Mouse (Mus musculus) neural tube, embryonic 11.5 days (tissue): ENCODE results near the gene Immt. TPM values are rescaled to one million over a fixed set of nuclear protein-coding genes. Genes with fewer than 3 reads are reported as not detected.

Source experiments
- ATAC-seq: fragments of 200-750 bp; cut with Nextera tagmentation; 2 replicates; pipeline ENCODE4 v1.8.0; 2017; ENCODE audit warnings: moderate number of reproducible peaks, mild to moderate bottlenecking, moderate TSS enrichment, moderate library complexity; ENCODE audit not compliant: insufficient read depth, low FRiP score, low TSS enrichment
- DNase-seq: peaks from one replicate; pipeline ENCODE4 v3.0.0-alpha.2; 2015; ENCODE audit warnings: low spot score
- H3K27ac ChIP-seq: fragments of 300-500 bp; sonication (generic); 2 replicates; pipeline ENCODE4 v1.5.1; 2014; ENCODE audit warnings: low read depth, mild to moderate bottlenecking, low read length
- H3K27me3 ChIP-seq: fragments of 300-500 bp; sonication (generic); 2 replicates; pipeline ENCODE4 v1.6.1; 2014; ENCODE audit warnings: mild to moderate bottlenecking, low read length, mixed read lengths; ENCODE audit not compliant: control insufficient read depth, insufficient read depth
- H3K36me3 ChIP-seq: fragments of 300-500 bp; sonication (generic); 2 replicates; pipeline ENCODE4 v1.6.1; 2014; ENCODE audit warnings: mild to moderate bottlenecking, low read length, moderate library complexity, mixed read lengths; ENCODE audit not compliant: control insufficient read depth, insufficient read depth
- H3K4me1 ChIP-seq: fragments of 300-500 bp; sonication (generic); 2 replicates; pipeline ENCODE4 v1.6.1; 2014; ENCODE audit warnings: low read length, mixed read lengths; ENCODE audit not compliant: control insufficient read depth, insufficient read depth
- H3K4me2 ChIP-seq: fragments of 300-500 bp; sonication (generic); 2 replicates; pipeline ENCODE4 v1.6.1; 2014; ENCODE audit warnings: low read depth, mild to moderate bottlenecking, moderate library complexity
- H3K4me3 ChIP-seq: fragments of 300-500 bp; sonication (generic); 2 replicates; pipeline ENCODE4 v1.5.1; 2014; ENCODE audit warnings: low read depth, low read length
- H3K9ac ChIP-seq: fragments of 300-500 bp; sonication (generic); 2 replicates; pipeline ENCODE4 v1.6.1; 2014; ENCODE audit warnings: mild to moderate bottlenecking, low read length
- H3K9me3 ChIP-seq: fragments of 300-500 bp; sonication (generic); 2 replicates; pipeline ENCODE4 v1.6.1; 2016; ENCODE audit warnings: low read length; ENCODE audit not compliant: control insufficient read depth
- WGBS: fragments of 180-500 bp; shearing (Covaris S2); extraction: QIAGEN DNeasy Blood & Tissue Kit; methylation state at CpG from one replicate; pipeline ENCODE4 v1.1.7; 2014; 5-methylcytosine and 5-hydroxymethylcytosine counted together
- polyA plus RNA-seq: library from polyadenylated mRNA; unstranded; fragments of >200 nt; fragmentation: Nextera tagmentation; extraction: Ambion mirVana; gene quantifications from 2 replicates; pipeline ENCODE4 v1.2.1, GENCODE M21; 2014

The Immt gene
- polyA plus RNA-seq = 209 and 220 TPM in 2 replicates

GRCm38 (mm10) chr6:71830690-71831580, at the start of gene Immt:
Immt (plus strand) TSS chr6:71831331.
- H3K9ac ChIP-seq = peak within 1 kb of the TSS; percentile 87
- peaks cover 2% of the 10 kb centered on the region; the same call in 1 of the 2 replicates for H3K36me3 ChIP-seq
- peaks cover 5% of the 10 kb centered on the region; the same call in 1 of the 2 replicates for H3K4me1 ChIP-seq
- peak within 1 kb of the TSS; percentile 96 for H3K4me3 ChIP-seq
- peak; percentile 99 for ATAC-seq
- no peaks in the 10 kb centered on the region for H3K9me3 ChIP-seq
- peak; percentile 97 for DNase-seq
- H3K27me3 ChIP-seq = no peaks in the 10 kb centered on the region
- WGBS = under 1% methylated on average over 64 of the region's 64 CpGs
- H3K27ac ChIP-seq = peak within 1 kb of the TSS; percentile 76
- peak within 1 kb of the TSS; percentile 69 for H3K4me2 ChIP-seq

DNA sequence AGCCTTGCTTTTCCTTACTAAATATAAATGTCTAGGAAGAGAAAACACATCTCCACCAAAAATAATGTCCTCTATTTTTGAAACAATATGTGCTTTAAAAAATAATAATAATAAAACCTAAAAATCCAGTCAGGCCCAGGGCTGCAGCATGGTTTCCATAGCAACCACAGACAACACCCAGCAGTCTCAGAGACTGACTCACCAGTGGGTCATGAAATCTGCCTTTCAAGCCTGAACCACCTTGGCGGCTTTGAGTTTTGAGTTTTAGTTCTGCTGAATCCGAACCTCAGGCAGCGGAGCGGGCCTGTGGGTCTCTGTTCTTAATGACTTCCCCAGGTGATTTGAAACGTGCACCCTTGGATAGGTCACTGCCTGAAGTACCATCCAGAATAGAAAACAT, 48.0 kb upstream of the Immt start:
- Histone ChIP-seq H3K4me3 (no peak overlapping the region), H3K36me3 (no peaks in the 10 kb centered on the region), H3K9ac (no peak overlapping the region), H3K4me2 (no peak overlapping the region), H3K27ac (no peak overlapping the region), H3K27me3 (no peaks in the 10 kb centered on the region), H3K4me1 (no peaks in the 10 kb centered on the region), H3K9me3 (no peaks in the 10 kb centered on the region)
- WGBS = 88% methylated on average over 5 of the region's 5 CpGs
- ATAC-seq (no peak), DNase-seq (no peak)

- Histone ChIP-seq H3K9me3 (no peaks in the 10 kb centered on the region), H3K27me3 (no peaks in the 10 kb centered on the region), H3K4me3 (no peak overlapping the region), H3K27ac (no peak overlapping the region), H3K4me2 (no peak overlapping the region), H3K9ac (no peak overlapping the region), H3K36me3 (no peaks in the 10 kb centered on the region), H3K4me1 (no peaks in the 10 kb centered on the region)
- ATAC-seq (no peak), DNase-seq (no peak)
- 75% methylated on average over 9 of the region's 9 CpGs for WGBS
These were observed 42.8 kb upstream of the Immt start for GRCm38 (mm10) chr6:71788348-71788747.

DNA sequence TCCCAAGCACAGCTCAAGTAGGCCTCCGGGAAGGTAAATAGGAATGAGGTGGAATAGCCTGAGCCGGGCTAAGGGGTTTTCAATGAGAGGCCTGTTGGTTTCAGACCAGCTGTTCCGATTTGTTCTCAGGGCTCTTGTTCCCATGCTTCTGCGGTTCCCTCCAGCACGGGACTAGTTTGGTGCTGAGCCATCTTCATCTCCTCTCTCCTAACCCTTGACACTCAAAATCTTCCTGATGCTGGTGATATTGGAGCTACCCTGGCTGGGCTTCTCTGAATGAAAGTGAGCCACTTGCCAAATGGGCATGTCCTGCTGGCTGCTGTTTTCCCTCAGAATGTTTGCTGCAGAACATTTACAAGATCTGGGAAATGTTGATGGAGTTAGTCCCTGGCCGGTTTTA, 39.4 kb upstream of the Immt start:
- 85% methylated on average over 6 of the region's 6 CpGs for WGBS
- Histone ChIP-seq H3K9ac (no peak overlapping the region), H3K4me2 (no peak overlapping the region), H3K36me3 (no peaks in the 10 kb centered on the region), H3K4me1 (no peaks in the 10 kb centered on the region), H3K4me3 (no peak overlapping the region), H3K27ac (no peak overlapping the region), H3K9me3 (no peaks in the 10 kb centered on the region), H3K27me3 (no peaks in the 10 kb centered on the region)
- ATAC-seq (no peak), DNase-seq (no peak)

- DNase-seq = no peak
- no peak overlapping the region for H3K4me3 ChIP-seq
- H3K4me1 ChIP-seq = no peaks in the 10 kb centered on the region
- no peaks in the 10 kb centered on the region for H3K36me3 ChIP-seq
- WGBS = 76% methylated on average over 3 of the region's 3 CpGs
- H3K27ac ChIP-seq = no peak overlapping the region
- no peak overlapping the region for H3K4me2 ChIP-seq
- ATAC-seq = no peak
- no peaks in the 10 kb centered on the region for H3K9me3 ChIP-seq
- H3K27me3 ChIP-seq = no peaks in the 10 kb centered on the region
- no peak overlapping the region for H3K9ac ChIP-seq
These were observed 31.7 kb upstream of the Immt start for GRCm38 (mm10) chr6:71799391-71799790.

- no peaks in the 10 kb centered on the region for H3K9me3 ChIP-seq
- H3K4me3 ChIP-seq = no peak overlapping the region
- 61% methylated on average over 7 of the region's 7 CpGs for WGBS
- H3K4me1 ChIP-seq = no peaks in the 10 kb centered on the region
- no peaks in the 10 kb centered on the region for H3K27me3 ChIP-seq
- no peak for DNase-seq
- H3K27ac ChIP-seq = no peak overlapping the region
- H3K4me2 ChIP-seq = no peak overlapping the region
- ATAC-seq = no peak
- H3K36me3 ChIP-seq = no peaks in the 10 kb centered on the region
- H3K9ac ChIP-seq = no peak overlapping the region
These were observed 30.0 kb upstream of the Immt start for GRCm38 (mm10) chr6:71801011-71801713.

- no peak overlapping the region for H3K4me2 ChIP-seq
- H3K4me3 ChIP-seq = no peak overlapping the region
- no peak for DNase-seq
- H3K36me3 ChIP-seq = no peaks in the 10 kb centered on the region
- no peaks in the 10 kb centered on the region for H3K27me3 ChIP-seq
- no peaks in the 10 kb centered on the region for H3K9me3 ChIP-seq
- H3K27ac ChIP-seq = no peak overlapping the region
- ATAC-seq = no peak
- no peaks in the 10 kb centered on the region for H3K4me1 ChIP-seq
- H3K9ac ChIP-seq = no peak overlapping the region
- WGBS = 77% methylated on average over 10 of the region's 10 CpGs
These were observed 29.4 kb upstream of the Immt start for GRCm38 (mm10) chr6:71801714-71802094.

- WGBS = 96% methylated on average over 1 of the region's 1 CpGs
- Histone ChIP-seq H3K36me3 (no peaks in the 10 kb centered on the region), H3K4me1 (no peaks in the 10 kb centered on the region), H3K9ac (no peak overlapping the region), H3K9me3 (no peaks in the 10 kb centered on the region), H3K27me3 (no peaks in the 10 kb centered on the region), H3K4me3 (no peak overlapping the region), H3K27ac (no peak overlapping the region), H3K4me2 (no peak overlapping the region)
- DNase-seq = no peak
- ATAC-seq = peak; percentile 43; the same call in 1 of the 2 replicates
These were observed 27.5 kb upstream of the Immt start for GRCm38 (mm10) chr6:71803609-71804008.
